Mouse (Mus musculus) kidney, postnatal 14 days (tissue): ENCODE measurements around the gene Gm38431.

Source experiments
- DNase-seq: peaks from one replicate; pipeline ENCODE4 v3.0.0; 2022; ENCODE audit warnings: mixed read lengths

The Gm38431 gene

GRCm38 (mm10) chr9:21091707-21092320 lies at the start of gene Gm38431, which contains the start of gene Raver1:
TSS of gene Gm38431 (minus strand) at chr9:21091997.
TSS of gene Raver1 (minus strand) at chr9:21092008.
- DNase-seq, result peak; percentile 99

- DNase-seq, result no peak
Observed at GRCm38 (mm10) chr9:21138386-21138785, 46.6 kb upstream of the Gm38431 start.

DNA sequence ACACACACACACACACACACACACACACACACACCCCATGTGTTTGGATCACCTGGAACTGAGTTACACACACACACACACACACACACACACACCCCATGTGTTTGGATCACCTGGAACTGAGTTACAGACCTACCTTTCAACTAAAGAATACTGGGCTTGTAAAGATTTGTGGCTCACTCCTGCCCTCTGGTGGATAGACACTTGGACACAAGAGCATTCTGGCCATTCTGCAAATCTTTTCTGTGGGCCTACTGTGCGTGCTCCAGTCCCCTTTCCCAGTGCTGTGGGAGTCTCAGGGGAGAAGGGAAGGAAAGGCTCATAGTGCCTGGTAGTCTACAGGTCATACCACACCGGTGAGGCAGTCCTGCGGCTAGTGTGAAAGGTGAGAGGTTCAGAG lies 45.4 kb upstream of the Gm38431 start:
- peak; percentile 70 for DNase-seq

- peak; percentile 39 for DNase-seq
Observed at GRCm38 (mm10) chr9:21136401-21136800, 44.6 kb upstream of the Gm38431 start.

DNA sequence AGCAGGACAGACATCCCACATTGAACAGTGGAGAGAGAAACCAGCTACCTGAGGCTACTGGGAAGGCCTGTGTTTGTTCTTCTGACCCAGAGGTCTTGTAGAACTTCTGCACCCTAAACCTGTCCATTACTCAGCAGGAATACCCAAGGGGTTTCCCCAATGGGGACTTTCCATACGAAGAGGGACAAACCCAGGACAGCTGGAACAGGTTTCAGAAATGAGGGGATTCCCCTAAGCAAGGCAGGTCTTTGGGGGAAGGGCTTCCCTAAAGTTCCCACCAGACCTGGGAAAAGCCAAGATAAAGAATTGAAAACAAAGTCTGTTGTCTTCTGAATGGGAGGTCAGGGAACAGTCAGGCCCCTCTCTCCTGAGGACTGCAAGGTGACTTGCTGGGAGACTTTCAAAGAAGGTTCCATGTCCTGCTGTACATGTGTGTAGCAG lies 44.2 kb upstream of the Gm38431 start:
- DNase-seq, result no peak

DNA sequence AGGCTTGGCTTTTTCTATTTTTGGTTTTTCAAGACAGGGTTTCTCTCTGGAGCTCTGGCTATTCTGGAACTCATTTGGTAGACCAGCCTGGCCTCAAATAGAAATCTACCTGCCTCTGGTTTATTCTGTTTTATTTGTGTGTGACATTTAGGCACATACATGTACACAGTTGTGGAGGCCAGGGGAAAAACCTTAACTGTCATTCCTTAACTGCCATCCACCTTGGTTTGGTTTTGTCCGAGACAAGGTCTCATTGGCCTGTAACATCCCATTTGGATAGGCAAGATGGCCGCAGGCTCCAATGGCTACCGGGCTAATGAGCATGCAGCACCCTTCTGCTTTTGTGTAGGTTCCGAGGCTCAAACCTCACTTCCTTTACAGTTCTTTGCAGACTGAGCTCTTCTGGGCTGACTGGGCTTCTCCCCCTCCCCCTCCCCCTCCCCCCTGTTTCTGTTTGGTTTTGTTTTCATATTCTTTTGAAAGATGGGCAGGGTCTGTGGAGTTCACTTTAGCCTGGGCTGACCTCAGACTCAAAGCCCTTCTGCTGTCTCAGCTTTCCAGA lies 43.6 kb upstream of the Gm38431 start:
- no peak for DNase-seq

DNA sequence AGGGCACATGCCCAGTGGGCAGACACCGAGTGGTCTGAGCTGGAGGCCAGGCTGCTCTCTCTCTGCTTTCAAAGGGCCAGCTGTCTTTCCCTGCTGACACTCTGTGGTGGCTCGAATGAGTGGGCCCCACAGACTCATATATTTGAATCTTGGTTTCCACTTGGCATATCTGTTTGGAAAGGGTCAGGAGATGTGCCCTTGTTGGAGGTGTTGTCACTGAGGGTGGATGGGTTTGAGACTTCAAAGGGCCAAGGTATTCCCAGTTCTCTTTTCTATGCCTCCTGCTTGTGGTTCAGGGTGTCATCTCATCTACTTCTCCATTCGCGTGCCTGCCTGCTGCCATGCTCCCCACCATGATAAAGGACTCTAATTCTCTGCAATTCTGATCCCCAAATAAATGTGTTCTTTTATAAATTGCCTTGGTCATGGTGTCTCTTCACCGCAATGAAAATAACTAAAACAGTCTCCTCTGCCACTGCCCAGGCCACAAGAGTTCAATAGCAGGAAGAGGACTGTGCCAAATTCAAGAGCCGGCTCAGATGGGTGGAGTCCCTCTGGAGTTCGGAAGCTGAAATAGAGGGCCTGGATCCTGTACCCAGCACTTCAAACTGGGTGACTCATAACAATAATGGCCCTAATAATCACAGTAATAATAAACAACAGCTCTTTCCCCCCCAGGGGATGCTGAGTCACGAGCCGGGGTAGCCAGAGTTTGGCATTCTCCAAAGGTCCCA lies 43.0 kb upstream of the Gm38431 start:
- peak; percentile 49 for DNase-seq

- DNase-seq, result no peak
Observed at GRCm38 (mm10) chr9:21133064-21133707, 41.4 kb upstream of the Gm38431 start.

GRCm38 (mm10) chr9:21132102-21132775 lies 40.4 kb upstream of the Gm38431 start:
- peak; percentile 39 for DNase-seq

GRCm38 (mm10) chr9:21131059-21131956 lies 39.5 kb upstream of the Gm38431 start, which contains the start of gene Tyk2:
TSS of gene Tyk2 (minus strand) at chr9:21131243.
- DNase-seq, result peak; percentile 95

DNA sequence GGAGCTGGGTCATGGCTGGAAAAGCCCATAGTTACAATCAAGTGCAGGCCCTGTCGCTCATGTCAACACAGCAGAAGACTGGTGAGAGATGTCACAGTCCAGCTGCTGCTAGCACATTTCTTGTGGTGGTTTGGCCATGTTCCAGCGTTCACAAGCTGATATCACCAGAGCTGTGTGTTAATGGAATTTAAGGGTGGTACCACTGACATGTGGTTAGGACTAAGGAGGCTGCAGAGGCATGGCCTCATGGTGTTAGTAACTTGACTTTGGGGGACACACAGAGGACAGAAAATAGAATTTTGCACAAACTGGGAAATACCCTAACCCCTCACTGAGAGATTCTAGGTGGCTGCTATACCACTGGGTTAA lies 34.4 kb upstream of the Gm38431 start:
- no peak for DNase-seq

GRCm38 (mm10) chr9:21125502-21126258 lies 33.9 kb upstream of the Gm38431 start:
- no peak for DNase-seq

DNA sequence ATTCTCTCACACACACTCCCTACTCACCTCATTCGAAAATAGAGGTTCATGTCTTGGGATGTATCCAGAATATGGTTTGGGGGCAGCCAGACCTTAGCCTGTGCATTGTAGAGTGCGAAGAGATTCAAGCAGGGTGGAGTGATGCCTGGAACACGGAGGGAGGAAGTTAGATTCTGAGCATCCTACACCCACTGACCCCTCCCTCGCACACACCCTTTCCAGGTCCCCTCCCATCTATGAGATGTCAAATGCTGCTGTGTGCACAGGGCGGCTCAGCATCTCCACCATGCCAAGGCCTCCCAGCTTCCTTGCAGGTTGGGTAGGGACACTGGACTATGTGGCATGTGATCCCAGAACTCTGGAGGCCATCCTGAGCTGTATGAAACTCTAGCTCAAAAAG lies 33.0 kb upstream of the Gm38431 start:
- DNase-seq, result no peak

DNA sequence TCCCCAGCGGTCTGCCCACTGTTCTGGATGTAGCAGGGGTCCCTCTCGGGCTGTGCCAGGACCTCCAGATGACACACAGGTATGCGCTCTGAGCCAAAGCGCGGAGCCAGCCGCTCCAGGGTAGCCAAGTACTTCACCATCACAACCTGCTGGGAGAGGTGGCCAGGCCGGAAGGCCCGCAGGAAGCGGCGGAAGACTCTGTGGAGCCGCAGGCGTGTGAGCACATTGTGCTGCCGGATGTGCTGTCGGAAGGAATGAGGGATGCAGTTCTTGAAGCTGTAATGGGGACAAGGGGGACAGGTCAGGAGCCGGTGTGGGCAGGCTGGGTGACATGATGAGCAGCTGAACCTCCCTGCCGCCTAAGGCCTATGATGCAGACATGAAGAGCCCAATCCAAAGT lies 29.7 kb upstream of the Gm38431 start:
- DNase-seq, result peak; percentile 38

GRCm38 (mm10) chr9:21117073-21117472 lies 25.3 kb upstream of the Gm38431 start:
- DNase-seq, result no peak

DNA sequence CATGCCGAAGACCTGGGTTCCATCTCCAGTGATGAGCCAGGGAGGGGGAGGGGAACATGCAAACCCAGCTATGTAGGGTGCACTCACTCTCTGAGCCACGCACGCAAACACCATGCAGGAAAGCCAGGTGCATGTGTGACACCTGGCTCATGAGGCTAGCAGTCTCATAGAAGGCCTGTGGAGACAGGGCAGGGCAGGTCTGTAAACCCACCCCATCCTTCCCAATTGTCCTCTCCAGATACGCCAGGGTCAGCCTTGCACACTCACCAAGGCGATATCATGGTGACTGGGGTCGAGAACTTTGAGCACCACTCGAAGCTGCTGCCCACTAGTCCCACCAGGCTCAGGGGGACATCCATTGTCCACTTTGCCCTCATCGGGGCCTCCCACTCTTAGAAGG lies 23.3 kb upstream of the Gm38431 start:
- no peak for DNase-seq

- DNase-seq, result no peak
Observed at GRCm38 (mm10) chr9:21114190-21114589, 22.4 kb upstream of the Gm38431 start.

GRCm38 (mm10) chr9:21113751-21114150 lies 22.0 kb upstream of the Gm38431 start:
- DNase-seq, result no peak

GRCm38 (mm10) chr9:21107607-21108237 lies 15.9 kb upstream of the Gm38431 start:
- DNase-seq, result no peak

DNA sequence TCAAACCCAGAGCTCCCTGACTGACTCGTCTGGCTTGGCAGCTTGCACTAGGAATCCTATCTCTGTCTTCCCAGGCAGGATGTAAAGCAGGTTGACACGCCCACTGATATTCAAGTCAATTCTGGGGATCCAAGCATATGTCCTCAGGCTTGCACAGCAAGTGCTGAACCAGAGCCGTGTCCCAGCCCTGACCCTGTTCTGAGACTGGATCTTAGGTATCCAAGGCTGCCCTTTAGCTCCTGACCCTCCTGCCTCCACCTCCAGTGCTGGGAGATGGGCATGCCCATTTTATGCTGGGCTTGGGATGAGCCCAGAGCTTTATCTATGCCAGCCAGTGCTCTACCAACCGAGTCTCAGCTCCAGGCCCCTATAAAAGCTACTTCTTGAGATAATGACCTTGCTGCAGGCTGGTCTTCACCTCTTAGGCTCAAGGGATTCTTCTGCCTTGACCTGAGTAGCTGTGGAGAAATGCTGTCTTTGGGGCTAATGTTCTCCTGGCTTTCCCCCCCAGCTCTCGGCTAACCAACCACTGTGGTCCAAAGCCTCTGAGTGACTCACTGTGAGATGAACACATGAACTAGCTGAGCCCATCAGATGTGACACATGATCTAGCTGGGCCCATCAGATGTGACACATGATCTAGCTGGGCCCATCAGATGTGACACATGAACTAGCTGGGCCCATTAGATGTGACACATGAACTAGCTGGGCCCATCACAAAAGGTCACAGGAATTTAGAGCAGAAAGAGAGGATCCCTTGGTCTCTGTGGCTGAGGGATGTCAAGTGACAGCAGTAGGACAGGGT lies 14.2 kb upstream of the Gm38431 start:
- no peak for DNase-seq
